Mouse (Mus musculus) liver, embryonic 13.5 days (tissue): ENCODE measurements around the gene Dao. TPM values are rescaled to one million over a fixed set of nuclear protein-coding genes. Genes with fewer than 3 reads are reported as not detected.

ENCODE experiments used
- ATAC-seq: fragments of 200-750 bp; cut with Nextera tagmentation; 2 replicates; pipeline ENCODE4 v1.8.0; 2017; ENCODE audit warnings: low read depth, mild to moderate bottlenecking, moderate number of reproducible peaks, moderate library complexity
- DNase-seq: peaks from one replicate; pipeline ENCODE4 v3.0.0; 2022
- H3K27ac ChIP-seq: fragments of 300-500 bp; sonication (generic); 2 replicates; pipeline ENCODE4 v1.5.1; 2015; ENCODE audit warnings: moderate library complexity, mild to moderate bottlenecking, inconsistent platforms
- H3K27me3 ChIP-seq: fragments of 300-500 bp; sonication (generic); 2 replicates; pipeline ENCODE4 v1.6.1; 2015; ENCODE audit warnings: mild to moderate bottlenecking, inconsistent platforms
- H3K36me3 ChIP-seq: fragments of 300-500 bp; sonication (generic); 2 replicates; pipeline ENCODE4 v1.6.1; 2015; ENCODE audit warnings: mild to moderate bottlenecking, inconsistent platforms
- H3K4me1 ChIP-seq: fragments of 300-500 bp; sonication (generic); replicated peaks from 2 replicates; pipeline ENCODE4 v1.6.1; 2015; ENCODE audit warnings: inconsistent platforms
- H3K4me2 ChIP-seq: fragments of 300-500 bp; sonication (generic); 2 replicates; pipeline ENCODE4 v1.6.1; 2015; ENCODE audit warnings: inconsistent platforms, mild to moderate bottlenecking, moderate library complexity
- H3K4me3 ChIP-seq: fragments of 300-500 bp; sonication (generic); replicated peaks from 2 replicates; pipeline ENCODE4 v1.5.1; 2015; ENCODE audit warnings: mild to moderate bottlenecking, inconsistent platforms
- H3K9ac ChIP-seq: fragments of 300-500 bp; sonication (generic); 2 replicates; pipeline ENCODE4 v1.6.1; 2015; ENCODE audit warnings: mild to moderate bottlenecking, inconsistent platforms
- H3K9me3 ChIP-seq: fragments of 300-500 bp; sonication (generic); replicated peaks from 2 replicates; pipeline ENCODE4 v1.6.1; 2016; ENCODE audit warnings: inconsistent platforms
- WGBS: fragments of 180-500 bp; shearing (Covaris S2); methylation state at CpG from one replicate; pipeline ENCODE4 v1.1.7; 2015; ENCODE audit not compliant: insufficient replicate concordance; 5-methylcytosine and 5-hydroxymethylcytosine counted together
- polyA plus RNA-seq: library from polyadenylated mRNA; unstranded; fragments of >200 nt; fragmentation: Nextera tagmentation; extraction: Ambion mirVana; gene quantifications from 2 replicates; pipeline ENCODE4 v1.2.1, GENCODE M21; 2015

Dao gene
- polyA plus RNA-seq, 1 experiment from 2014 or later: not detected

GRCm38 (mm10) chr5:114047182-114047581 is 43.7 kb downstream of the Dao start:
- H3K27me3 ChIP-seq: peaks cover 11% of the 10 kb centered on the region; the same call in 1 of the 2 replicates
- H3K36me3 ChIP-seq: no peaks in the 10 kb centered on the region
- H3K4me1 ChIP-seq: peaks cover 2% of the 10 kb centered on the region
- no peak overlapping the region for H3K27ac ChIP-seq
- H3K4me3 ChIP-seq: no peak overlapping the region
- H3K9ac ChIP-seq: no peak overlapping the region
- DNase-seq (no peak), ATAC-seq (no peak)
- no peak overlapping the region for H3K4me2 ChIP-seq
- 33% methylated on average over 5 of the region's 5 CpGs for WGBS
- no peaks in the 10 kb centered on the region for H3K9me3 ChIP-seq

- no peak for DNase-seq
- Histone ChIP-seq H3K27ac (no peak overlapping the region), H3K36me3 (no peaks in the 10 kb centered on the region), H3K27me3 (peaks cover 11% of the 10 kb centered on the region; the same call in 1 of the 2 replicates), H3K9me3 (no peaks in the 10 kb centered on the region), H3K4me1 (no peaks in the 10 kb centered on the region), H3K4me2 (no peak overlapping the region), H3K9ac (no peak overlapping the region), H3K4me3 (no peak overlapping the region)
- 44% methylated on average over 12 of the region's 12 CpGs for WGBS
- no peak for ATAC-seq
Observed at GRCm38 (mm10) chr5:114048731-114049308, 45.3 kb downstream of the Dao start.

- peaks cover 9% of the 10 kb centered on the region; the same call in 1 of the 2 replicates for H3K27me3 ChIP-seq
- no peaks in the 10 kb centered on the region for H3K4me1 ChIP-seq
- H3K4me3 ChIP-seq: no peak overlapping the region
- no peak overlapping the region for H3K4me2 ChIP-seq
- no peaks in the 10 kb centered on the region for H3K36me3 ChIP-seq
- no peak overlapping the region for H3K9ac ChIP-seq
- no peak overlapping the region for H3K27ac ChIP-seq
- peak; percentile 25 for DNase-seq
- WGBS: 25% methylated on average over 9 of the region's 9 CpGs
- H3K9me3 ChIP-seq: no peaks in the 10 kb centered on the region
- no peak for ATAC-seq
Observed at GRCm38 (mm10) chr5:114052246-114052761, 48.8 kb downstream of the Dao start.

- H3K4me2 ChIP-seq: no peak overlapping the region
- no peak for DNase-seq
- no peaks in the 10 kb centered on the region for H3K27me3 ChIP-seq
- no peak overlapping the region for H3K9ac ChIP-seq
- WGBS: 67% methylated on average over 9 of the region's 9 CpGs
- no peak overlapping the region for H3K4me3 ChIP-seq
- ATAC-seq: no peak
- no peak overlapping the region for H3K27ac ChIP-seq
- H3K36me3 ChIP-seq: no peaks in the 10 kb centered on the region
- H3K4me1 ChIP-seq: no peaks in the 10 kb centered on the region
- H3K9me3 ChIP-seq: no peaks in the 10 kb centered on the region
Observed at GRCm38 (mm10) chr5:114057129-114057731, 53.7 kb downstream of the Dao start.

GRCm38 (mm10) chr5:114061675-114062074 is 58.2 kb downstream of the Dao start:
- Histone ChIP-seq H3K36me3 (no peaks in the 10 kb centered on the region), H3K9me3 (no peaks in the 10 kb centered on the region), H3K4me2 (no peak overlapping the region), H3K4me1 (no peaks in the 10 kb centered on the region), H3K4me3 (no peak overlapping the region), H3K27me3 (no peaks in the 10 kb centered on the region), H3K9ac (no peak overlapping the region), H3K27ac (no peak overlapping the region)
- 35% methylated on average over 7 of the region's 7 CpGs for WGBS
- ATAC-seq: no peak
- DNase-seq: no peak

GRCm38 (mm10) chr5:114063958-114064357 is 60.5 kb downstream of the Dao start:
- WGBS: 53% methylated on average over 4 of the region's 4 CpGs
- H3K9ac ChIP-seq: no peak overlapping the region
- H3K4me2 ChIP-seq: no peak overlapping the region
- no peaks in the 10 kb centered on the region for H3K4me1 ChIP-seq
- no peaks in the 10 kb centered on the region for H3K36me3 ChIP-seq
- H3K27me3 ChIP-seq: no peaks in the 10 kb centered on the region
- H3K27ac ChIP-seq: no peak overlapping the region
- no peak for DNase-seq
- H3K9me3 ChIP-seq: no peaks in the 10 kb centered on the region
- no peak overlapping the region for H3K4me3 ChIP-seq
- ATAC-seq: no peak

- H3K27me3 ChIP-seq: no peaks in the 10 kb centered on the region
- 79% methylated on average over 6 of the region's 6 CpGs for WGBS
- no peaks in the 10 kb centered on the region for H3K36me3 ChIP-seq
- H3K27ac ChIP-seq: no peak within 1 kb of the TSS
- DNase-seq (no peak), ATAC-seq (no peak)
- H3K9me3 ChIP-seq: no peaks in the 10 kb centered on the region
- H3K4me1 ChIP-seq: no peaks in the 10 kb centered on the region
- no peak within 1 kb of the TSS for H3K9ac ChIP-seq
- no peak within 1 kb of the TSS for H3K4me3 ChIP-seq
- no peak within 1 kb of the TSS for H3K4me2 ChIP-seq
Observed at GRCm38 (mm10) chr5:114065161-114065560, 61.7 kb downstream of the Dao start, which contains the start of gene Usp30. Gene Usp30 (plus strand): TSS chr5:114065461.

- Histone ChIP-seq H3K9me3 (no peaks in the 10 kb centered on the region), H3K36me3 (no peaks in the 10 kb centered on the region), H3K27ac (no peak overlapping the region), H3K4me1 (no peaks in the 10 kb centered on the region), H3K4me2 (no peak overlapping the region), H3K9ac (no peak overlapping the region), H3K4me3 (no peak overlapping the region), H3K27me3 (no peaks in the 10 kb centered on the region)
- WGBS: 31% methylated on average over 6 of the region's 6 CpGs
- no peak for DNase-seq
- no peak for ATAC-seq
Observed at GRCm38 (mm10) chr5:114066601-114067000, 63.1 kb downstream of the Dao start.

GRCm38 (mm10) chr5:114067543-114067942 is 64.0 kb downstream of the Dao start:
- no peak for DNase-seq
- no peak overlapping the region for H3K4me2 ChIP-seq
- no peak for ATAC-seq
- no peak overlapping the region for H3K9ac ChIP-seq
- no peaks in the 10 kb centered on the region for H3K27me3 ChIP-seq
- H3K27ac ChIP-seq: no peak overlapping the region
- no peak overlapping the region for H3K4me3 ChIP-seq
- no peaks in the 10 kb centered on the region for H3K4me1 ChIP-seq
- H3K9me3 ChIP-seq: no peaks in the 10 kb centered on the region
- 67% methylated on average over 9 of the region's 9 CpGs for WGBS
- H3K36me3 ChIP-seq: no peaks in the 10 kb centered on the region

GRCm38 (mm10) chr5:114067982-114068381 is 64.5 kb downstream of the Dao start:
- Histone ChIP-seq H3K9me3 (no peaks in the 10 kb centered on the region), H3K36me3 (no peaks in the 10 kb centered on the region), H3K27ac (no peak overlapping the region), H3K27me3 (no peaks in the 10 kb centered on the region), H3K4me1 (no peaks in the 10 kb centered on the region), H3K9ac (no peak overlapping the region), H3K4me2 (no peak overlapping the region), H3K4me3 (no peak overlapping the region)
- ATAC-seq (no peak), DNase-seq (no peak)
- 61% methylated on average over 9 of the region's 9 CpGs for WGBS

- H3K4me3 ChIP-seq: no peak overlapping the region
- H3K9me3 ChIP-seq: no peaks in the 10 kb centered on the region
- H3K36me3 ChIP-seq: no peaks in the 10 kb centered on the region
- ATAC-seq: no peak
- no peaks in the 10 kb centered on the region for H3K4me1 ChIP-seq
- DNase-seq: no peak
- H3K27me3 ChIP-seq: no peaks in the 10 kb centered on the region
- 81% methylated on average over 4 of the region's 4 CpGs for WGBS
- no peak overlapping the region for H3K27ac ChIP-seq
- no peak overlapping the region for H3K9ac ChIP-seq
- H3K4me2 ChIP-seq: no peak overlapping the region
Observed at GRCm38 (mm10) chr5:114070858-114071257, 67.4 kb downstream of the Dao start.

GRCm38 (mm10) chr5:114072262-114072661 is 68.8 kb downstream of the Dao start:
- Histone ChIP-seq H3K4me2 (no peak overlapping the region), H3K27ac (no peak overlapping the region), H3K4me1 (no peaks in the 10 kb centered on the region), H3K36me3 (no peaks in the 10 kb centered on the region), H3K9ac (no peak overlapping the region), H3K27me3 (no peaks in the 10 kb centered on the region), H3K9me3 (no peaks in the 10 kb centered on the region), H3K4me3 (no peak overlapping the region)
- 53% methylated on average over 2 of the region's 2 CpGs for WGBS
- DNase-seq (no peak), ATAC-seq (no peak)
